Mouse (Mus musculus): ENCODE measurements around the gene Klhl11.

DNA sequence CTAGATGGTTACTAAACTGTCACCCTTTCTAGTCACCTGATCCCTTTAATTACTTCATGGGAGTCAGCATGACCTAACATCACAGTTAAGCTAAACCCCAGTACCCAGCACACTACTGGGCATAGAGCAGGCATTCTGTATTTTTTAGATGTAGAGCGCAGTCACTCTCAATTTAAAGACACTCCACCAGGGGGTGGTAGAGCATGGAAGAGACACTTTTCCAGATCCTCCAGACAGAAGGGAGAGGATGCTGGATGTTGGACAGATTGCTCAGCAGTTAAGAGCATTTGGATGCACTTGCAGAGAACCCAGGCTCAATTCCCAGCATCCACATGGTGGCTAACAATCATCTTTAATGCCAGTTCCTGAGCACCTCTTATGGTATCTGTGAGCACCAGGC, 39.8 kb upstream of the Klhl11 start:
- TF ChIP-seq CTCF (IDR thresholded peaks at IDR 0.05; ENCODE audit: insufficient read depth, low read depth, low read length): no peak
- no peak for TF ChIP-seq POLR2A (IDR thresholded peaks at IDR 0.05; ENCODE audit: insufficient read depth, low read depth, low read length)
